Mouse (Mus musculus): Measurements from ENCODE around the gene Ccdc127.

The Ccdc127 gene

GRCm38 (mm10) chr13:74349566-74350434 is at the start of gene Ccdc127, which contains the start of gene Sdha:
Gene Ccdc127 (plus strand): TSS chr13:74350309.
Gene Sdha (minus strand): TSS chr13:74350280.
- peak; percentile 98 for DNase-seq (ENCODE audit: low read depth, low spot score)

GRCm38 (mm10) chr13:74300925-74301606 is 49.0 kb upstream of the Ccdc127 start:
- DNase-seq (ENCODE audit: low read depth, low spot score): peak; percentile 81

DNA sequence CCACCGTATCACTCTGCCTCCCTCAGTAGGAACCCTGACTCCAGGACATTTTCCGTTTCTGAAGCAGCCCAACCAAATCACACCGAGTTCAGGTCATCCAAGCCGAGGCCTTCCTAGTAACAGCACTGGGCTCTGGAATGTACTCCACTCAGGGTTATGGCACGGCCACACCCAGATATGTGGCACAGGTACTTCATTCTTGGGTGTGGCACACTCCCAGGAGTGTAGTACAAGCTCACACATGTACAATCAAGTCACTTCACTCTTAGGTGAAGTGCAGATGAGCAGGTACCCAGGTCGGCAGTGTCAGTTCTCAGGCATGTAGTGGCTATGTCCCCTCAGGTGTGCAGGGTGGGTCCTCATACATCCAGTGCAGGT is 48.5 kb upstream of the Ccdc127 start:
- DNase-seq (ENCODE audit: low read depth, low spot score): no peak

DNA sequence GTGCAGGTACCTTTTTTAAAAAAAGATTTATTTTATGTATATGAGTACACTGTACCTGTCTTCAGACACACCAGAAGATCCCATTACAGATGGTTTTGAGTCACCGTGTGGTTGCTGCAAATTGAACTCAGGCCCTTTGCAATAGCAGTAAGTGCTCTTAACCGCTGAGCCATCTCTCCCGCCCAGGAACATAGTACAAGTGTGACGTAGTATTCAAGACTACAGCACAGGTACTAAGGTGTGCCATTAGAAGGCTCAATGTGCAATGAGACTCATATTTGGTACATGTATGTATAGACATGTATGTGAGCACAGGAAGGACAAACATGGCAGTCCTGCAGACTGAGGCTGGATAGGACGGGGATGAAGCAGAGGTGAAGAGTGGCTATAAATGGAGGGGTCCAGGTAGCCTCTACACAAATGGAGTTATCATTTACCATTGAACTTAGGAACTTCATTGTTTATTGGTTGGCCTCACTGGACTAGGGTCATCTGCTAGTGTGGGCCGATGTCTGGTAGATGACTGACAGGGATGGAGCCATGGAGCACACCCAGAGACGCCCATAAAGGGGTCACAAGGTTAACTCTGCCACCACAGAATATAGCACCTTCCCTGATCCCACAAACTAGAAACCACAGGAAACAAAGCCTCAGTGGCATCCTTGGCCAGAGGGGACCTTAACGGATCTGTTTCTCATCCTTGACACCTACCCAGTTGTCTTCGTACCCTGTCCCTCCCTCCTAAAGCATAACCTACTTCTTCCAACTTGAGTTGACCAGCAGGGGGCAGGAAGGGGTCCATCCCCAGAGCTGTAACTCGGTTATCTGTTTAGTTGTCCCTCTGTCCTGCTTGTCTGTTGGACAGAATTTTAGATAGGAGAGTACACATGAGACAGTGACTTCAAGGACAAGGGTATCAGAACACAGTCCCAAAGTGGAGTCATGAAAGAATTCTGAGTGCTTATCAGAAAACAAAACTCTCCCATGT is 47.8 kb upstream of the Ccdc127 start:
- no peak for DNase-seq (ENCODE audit: low read depth, low spot score)

DNA sequence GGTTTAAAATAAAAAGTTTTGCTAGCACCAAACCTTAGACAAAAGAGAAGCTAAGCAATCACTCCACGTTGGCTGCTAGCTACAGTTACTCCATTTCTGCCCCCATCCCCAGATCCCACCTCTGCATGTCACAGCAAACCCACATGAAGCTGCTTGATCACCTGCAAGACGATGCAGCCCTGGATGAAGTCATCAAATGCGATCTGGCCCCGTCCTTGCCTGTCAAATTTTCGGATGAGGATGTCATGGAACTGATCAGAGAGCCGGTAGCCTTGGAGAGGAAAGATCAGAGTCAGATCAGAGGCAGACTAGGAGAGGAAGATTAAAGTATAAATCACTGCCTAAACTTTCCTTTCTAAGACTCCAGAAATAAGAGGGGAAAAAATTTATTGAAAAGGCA is 44.7 kb upstream of the Ccdc127 start:
- no peak for DNase-seq (ENCODE audit: low read depth, low spot score)

GRCm38 (mm10) chr13:74305780-74306179 is 44.3 kb upstream of the Ccdc127 start:
- no peak for DNase-seq (ENCODE audit: low read depth, low spot score)

- no peak for DNase-seq (ENCODE audit: low read depth, low spot score)
Observed at GRCm38 (mm10) chr13:74314616-74315015, 35.5 kb upstream of the Ccdc127 start.

GRCm38 (mm10) chr13:74316386-74316785 is 33.7 kb upstream of the Ccdc127 start:
- peak; percentile 39 for DNase-seq (ENCODE audit: low read depth, low spot score)

GRCm38 (mm10) chr13:74316789-74317169 is 33.3 kb upstream of the Ccdc127 start:
- no peak for DNase-seq (ENCODE audit: low read depth, low spot score)

DNA sequence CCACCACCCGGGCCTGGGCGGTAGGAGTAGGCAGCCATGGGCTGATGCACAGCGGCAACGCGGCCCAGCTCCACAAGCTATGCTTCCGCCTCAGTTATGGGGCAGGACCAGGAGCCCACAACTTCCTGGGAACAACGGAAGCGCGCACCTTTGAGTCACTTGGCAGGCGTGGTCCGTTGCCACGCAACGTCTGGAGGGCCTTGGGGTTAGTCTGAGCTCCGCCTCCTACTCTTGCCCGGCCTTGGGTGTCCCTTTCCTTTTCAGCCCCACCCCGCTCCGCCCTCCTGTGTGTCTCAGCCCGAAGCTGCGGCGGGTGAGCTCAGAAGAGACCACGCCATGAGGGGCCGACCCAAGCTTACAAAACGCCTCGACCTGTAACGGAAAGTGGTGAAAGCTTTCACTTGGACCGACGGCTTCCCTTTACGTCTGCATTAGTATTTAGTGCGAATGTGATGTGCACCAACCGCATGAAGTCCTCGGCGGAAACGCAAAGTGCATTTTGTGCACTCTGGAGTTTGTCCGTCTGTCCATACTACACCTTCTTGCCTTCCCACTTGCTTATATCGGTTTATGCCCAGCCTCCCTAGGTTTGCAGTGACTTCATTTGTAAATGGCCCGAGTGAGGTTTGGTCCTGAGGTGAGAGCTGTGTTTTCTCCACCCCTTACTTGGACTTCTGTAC is 32.8 kb upstream of the Ccdc127 start, which contains the start of gene Pdcd6:
Gene Pdcd6 (minus strand): TSS at position 411 of the 680 bp plus-strand sequence.
- peak; percentile 98 for DNase-seq (ENCODE audit: low read depth, low spot score)

DNA sequence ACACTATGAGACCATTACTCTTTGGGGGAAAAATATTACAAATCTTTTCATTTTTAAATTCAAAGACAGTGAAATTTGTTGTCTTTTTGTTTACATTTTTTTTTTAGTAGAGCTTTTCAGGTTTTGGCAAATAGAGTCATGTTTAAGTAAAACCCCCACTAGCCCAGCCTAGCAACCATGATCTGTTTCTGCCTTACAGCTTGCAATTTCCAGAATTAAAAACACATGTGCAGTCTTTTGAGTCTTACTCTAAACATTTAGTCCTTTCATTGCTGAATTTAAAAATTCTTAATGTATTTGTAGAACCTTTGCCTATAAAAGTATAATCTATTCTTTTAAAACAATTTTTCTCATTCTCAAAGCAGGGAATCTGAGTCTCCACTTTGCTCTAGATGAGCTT is 20.8 kb upstream of the Ccdc127 start:
- no peak for DNase-seq (ENCODE audit: low read depth, low spot score)

DNA sequence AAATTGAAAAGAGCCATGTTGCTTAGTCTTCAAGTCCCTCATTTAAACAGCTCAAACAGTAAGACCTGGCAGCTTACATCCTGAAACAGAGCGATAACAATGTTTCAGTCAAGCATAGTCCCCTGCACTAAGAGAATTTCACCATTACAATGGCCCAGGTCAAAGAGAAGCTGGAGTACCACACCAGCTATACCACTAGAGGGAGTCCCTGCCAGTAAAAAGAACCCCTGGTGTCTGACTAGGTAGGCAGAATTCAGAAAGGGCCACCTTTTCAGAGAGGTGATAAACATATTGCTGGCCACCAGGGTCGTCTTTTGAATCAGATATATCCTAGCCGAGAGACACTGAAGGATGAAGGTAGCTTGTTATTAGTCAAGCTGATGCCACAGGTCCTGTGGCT is 9.1 kb upstream of the Ccdc127 start:
- DNase-seq (ENCODE audit: low read depth, low spot score): peak; percentile 49

GRCm38 (mm10) chr13:74350435-74350906 is 362 bp downstream of the Ccdc127 start:
- no peak for DNase-seq (ENCODE audit: low read depth, low spot score)

DNA sequence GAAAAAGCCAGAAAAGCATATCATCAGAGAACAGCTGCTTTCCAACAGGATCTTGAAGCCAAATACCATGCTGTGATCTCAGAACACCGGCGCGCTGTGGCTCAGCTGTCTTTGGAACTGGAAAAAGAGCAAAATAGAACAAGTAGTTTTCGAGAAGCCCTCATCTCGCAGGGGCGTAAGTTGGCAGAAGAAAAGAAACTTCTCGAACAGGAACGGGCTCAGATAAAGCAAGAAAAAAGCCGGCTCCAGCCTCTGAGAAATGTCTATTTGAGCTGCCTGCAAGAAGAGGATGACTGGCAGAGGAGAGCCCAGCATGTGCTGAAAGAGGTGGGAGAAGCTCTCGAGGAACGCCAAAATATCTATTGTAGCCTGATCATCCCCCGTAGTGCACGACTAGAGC is 6.4 kb downstream of the Ccdc127 start:
- peak; percentile 69 for DNase-seq (ENCODE audit: low read depth, low spot score)

DNA sequence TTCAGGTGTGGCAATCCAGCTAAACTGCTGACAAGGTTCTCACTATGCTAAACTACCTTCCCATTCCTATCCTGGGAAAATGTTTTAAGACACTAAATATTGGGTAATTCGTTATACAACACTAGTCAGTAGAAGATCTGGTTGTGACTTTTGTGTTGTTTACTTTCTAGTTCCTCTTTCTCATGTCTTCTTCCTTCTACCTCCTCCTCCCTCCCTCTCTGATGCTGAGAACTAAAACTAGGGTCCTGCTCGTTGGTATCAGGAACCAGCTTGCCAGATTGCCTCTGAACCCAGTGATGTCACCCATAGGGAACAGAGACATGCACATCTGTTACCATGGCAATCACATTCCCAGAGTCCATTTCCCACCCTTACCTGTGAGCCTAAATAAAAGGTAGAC is 12.1 kb downstream of the Ccdc127 start:
- DNase-seq (ENCODE audit: low read depth, low spot score): no peak

- DNase-seq (ENCODE audit: low read depth, low spot score): peak; percentile 12
Observed at GRCm38 (mm10) chr13:74363176-74363858, 13.2 kb downstream of the Ccdc127 start.

DNA sequence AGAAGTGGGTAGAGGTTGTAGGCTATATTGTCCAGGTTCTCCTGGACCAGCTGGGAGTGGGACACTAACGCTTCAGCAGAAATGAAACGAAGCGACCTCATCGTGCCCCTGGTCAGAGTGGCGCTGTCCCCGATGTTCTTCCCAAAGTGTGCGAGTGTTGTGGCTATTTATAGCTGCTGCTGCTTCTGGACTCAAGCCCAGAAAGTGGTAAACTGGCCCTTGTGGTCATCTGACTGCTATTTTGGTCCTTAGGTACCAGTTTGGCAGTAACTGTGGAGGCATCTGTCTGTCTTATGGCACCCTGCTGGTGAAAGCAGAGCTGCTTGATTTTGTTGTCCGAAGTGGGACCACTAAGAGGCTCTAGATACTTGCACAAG is 13.7 kb downstream of the Ccdc127 start, which contains the start of gene Lrrc14b:
Gene Lrrc14b (minus strand): TSS at position 147 of the 377 bp plus-strand sequence.
- peak; percentile 78 for DNase-seq (ENCODE audit: low read depth, low spot score)

DNA sequence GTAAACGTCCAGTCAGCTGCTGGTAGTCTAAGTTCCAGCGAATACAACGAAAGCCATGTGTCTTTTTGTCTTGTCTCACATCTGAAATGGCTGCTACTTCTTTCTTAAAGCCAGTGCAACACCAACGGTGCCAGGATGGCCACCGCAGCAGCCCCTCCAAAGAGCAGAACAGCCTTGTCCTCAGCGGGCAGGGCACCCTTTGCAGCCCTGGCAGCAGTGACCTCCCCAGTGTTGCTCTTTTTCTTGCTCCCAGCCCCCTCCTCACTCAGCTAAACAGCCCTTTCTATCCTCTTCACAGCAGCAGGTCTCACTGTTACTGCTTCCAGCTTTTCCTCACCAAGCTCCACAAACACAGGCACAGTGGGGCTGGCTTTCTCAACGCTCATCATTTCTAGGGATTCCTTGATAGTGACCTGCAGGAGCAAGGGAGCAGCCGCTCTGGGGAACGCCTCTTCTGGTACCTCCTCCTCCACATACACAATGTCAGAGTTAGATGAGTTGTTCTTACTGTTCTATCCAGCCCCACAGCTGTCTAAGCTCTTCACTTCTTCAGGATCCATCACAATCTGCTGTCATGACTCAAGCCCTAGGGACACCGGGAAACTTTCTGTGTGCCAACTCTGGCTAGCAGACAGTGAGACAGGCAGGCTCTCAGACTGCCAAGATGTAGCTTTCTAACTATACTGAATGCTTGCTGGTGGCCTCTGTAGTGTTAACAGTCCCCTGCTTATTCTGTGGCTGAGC is 31.6 kb downstream of the Ccdc127 start:
- DNase-seq (ENCODE audit: low read depth, low spot score): peak; percentile 48

- DNase-seq (ENCODE audit: low read depth, low spot score): no peak
Observed at GRCm38 (mm10) chr13:74382289-74382688, 32.2 kb downstream of the Ccdc127 start.
